Mouse (Mus musculus): ENCODE data around the gene Nav3.

Nav3 gene

DNA sequence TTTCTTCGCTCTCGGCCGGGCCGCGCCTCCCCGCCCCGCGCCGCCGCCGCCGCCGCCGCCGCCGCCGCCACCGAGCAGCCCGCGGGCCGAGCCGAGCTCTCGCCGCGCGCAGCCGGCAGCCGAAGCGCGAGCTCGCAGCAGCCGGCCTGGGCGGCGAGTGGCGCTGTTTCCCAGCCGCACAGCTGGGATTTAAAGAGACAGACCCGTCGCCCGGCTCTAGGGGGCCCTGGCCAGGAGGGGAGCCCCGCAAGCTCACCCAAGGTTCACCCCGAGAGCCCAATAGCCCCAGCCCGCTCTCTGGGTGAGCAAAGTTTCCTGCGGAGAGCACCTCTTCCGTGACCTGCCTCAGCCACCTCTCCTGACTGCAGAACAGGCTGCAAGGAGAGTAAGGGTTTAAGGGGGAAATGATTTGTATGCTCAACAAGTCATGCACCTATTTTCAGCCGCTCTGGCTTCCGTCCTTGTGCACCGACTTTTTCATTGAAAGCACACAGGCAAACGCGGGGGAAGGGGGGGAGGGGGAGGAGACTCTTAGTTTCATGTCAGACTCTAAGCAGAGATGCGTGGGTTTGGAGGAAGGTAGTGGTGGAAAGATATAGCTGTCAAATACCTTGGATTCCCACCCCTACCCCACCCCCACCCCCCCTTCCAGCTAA is at the start of gene Nav3:
TSS of gene Nav3 (minus strand) at position 367 of the 656 bp plus-strand sequence.
- DNase-seq (ENCODE audit: low read depth, low spot score): peak; percentile 43

DNA sequence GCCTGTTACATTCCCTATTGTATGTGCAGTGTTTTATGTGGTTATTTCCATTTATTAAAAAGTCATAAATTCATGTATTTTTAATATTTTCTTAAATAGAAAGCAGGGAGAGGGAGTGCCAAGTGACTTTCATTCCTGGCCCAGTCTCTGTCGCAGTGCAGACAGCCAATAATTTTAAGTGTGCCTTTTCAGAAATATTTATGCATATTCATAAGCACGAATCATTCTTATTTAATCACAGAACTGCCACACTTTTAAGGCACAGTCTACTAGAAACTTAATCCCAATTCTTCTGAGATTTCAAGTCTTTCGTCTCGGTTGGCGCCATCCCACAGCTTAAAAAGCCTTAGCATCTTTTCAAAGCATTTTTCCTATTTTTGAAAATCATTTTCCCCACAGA is 29.3 kb upstream of the Nav3 start:
- no peak for DNase-seq (ENCODE audit: low read depth, low spot score)

DNA sequence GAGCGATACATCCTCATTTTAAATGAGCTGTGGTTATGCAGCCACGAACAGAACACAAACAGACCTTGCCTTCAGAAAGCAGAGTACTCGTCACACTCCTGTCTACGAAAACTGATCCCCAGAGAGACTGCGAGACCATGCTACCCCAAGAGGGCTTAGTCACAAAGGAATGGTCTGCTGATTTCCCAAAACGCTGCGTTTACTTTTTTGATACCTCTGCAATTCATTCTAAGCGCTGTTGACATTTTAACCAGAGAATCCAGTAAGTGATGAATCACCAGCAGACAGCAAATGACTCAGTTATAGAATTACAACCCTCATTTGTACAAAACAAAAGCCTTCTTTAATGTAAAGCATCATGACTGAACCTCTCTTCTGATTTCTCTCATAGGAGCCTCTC is 28.8 kb upstream of the Nav3 start:
- DNase-seq (ENCODE audit: low read depth, low spot score): no peak

DNA sequence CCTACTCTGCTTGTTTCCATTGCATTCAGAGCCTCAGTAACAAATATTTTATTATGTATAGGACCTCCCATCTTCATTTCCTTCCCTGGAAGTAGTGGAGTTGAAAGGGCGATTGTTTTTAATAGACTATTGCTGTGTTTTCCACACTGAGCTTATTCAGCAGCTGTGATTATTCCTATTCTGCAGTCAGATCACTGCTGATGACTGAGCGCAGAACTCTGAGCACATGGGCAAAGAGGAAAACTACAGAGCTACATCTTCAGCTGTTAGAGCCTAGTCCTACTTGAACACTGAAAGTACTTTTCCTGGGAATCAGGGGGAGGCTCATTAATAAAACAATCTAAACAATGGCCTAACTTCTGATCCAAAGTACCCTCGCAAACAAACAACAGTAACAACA is 23.2 kb upstream of the Nav3 start:
- DNase-seq (ENCODE audit: low read depth, low spot score): no peak

DNA sequence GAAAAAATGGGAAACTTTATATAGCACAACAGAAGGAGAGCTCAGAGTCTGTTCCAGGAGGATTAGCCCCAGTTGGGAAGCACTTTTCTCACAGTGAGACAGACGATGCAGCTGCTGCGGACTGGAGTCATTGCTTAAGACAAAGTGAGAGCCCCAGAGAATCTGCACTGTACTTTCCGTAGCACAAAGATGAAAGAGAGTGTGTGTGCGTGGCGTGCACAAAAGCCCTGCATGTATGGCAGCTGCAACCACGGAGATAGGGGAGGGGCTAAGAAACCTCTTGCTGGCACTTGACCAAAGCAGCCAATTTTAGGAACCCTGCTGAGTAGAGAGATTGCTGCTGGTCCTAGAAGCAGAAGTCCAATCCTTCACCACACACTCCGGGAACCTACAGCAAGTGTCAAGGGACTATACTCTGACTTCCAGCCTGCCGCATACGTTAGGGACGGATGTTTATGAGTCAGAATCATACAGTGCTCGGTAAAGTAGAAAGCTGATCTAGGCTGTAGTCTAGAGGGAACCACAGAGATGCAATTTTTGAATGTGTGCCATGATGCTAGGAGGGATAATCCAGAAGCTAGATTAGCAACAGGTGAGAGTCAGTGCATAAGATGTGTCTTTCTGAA is 21.8 kb upstream of the Nav3 start:
- DNase-seq (ENCODE audit: low read depth, low spot score): no peak

DNA sequence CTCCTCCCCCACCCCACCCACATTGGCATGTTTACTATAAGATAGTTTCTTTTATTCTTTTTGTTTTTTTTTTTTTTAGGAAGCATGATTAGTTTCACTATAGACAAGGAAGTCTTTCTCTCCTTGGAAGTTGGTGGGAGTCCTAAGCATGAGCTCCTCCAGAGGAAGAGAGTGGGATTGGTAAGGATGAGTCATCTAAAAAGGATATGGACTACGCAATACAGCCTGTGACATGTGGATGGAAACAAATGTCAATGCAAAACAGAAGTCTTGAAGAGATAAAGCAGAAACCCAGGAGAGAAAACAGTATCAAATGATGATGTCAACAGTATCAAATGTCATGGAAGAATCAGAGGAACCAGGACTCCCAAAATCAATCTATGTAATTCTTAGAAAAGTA is 18.1 kb upstream of the Nav3 start:
- no peak for DNase-seq (ENCODE audit: low read depth, low spot score)

DNA sequence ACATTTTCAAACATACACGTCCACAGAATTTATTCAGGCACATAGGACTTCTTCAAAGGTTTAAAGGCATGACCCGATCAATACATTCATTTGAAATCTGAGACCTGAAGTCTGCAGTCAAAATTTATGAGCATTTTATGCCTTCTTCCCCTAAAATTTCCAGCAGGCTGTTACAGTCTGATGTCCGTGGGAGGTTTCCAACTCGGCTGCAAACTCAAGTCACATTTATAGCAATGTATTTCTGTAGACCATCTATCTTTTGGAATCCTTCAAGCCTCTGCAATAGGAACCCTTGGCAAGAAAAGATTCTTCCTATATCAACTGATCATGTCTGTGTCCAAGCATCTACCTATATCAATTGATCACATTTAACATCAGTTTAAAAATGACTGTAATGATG is 13.4 kb upstream of the Nav3 start:
- DNase-seq (ENCODE audit: low read depth, low spot score): no peak

DNA sequence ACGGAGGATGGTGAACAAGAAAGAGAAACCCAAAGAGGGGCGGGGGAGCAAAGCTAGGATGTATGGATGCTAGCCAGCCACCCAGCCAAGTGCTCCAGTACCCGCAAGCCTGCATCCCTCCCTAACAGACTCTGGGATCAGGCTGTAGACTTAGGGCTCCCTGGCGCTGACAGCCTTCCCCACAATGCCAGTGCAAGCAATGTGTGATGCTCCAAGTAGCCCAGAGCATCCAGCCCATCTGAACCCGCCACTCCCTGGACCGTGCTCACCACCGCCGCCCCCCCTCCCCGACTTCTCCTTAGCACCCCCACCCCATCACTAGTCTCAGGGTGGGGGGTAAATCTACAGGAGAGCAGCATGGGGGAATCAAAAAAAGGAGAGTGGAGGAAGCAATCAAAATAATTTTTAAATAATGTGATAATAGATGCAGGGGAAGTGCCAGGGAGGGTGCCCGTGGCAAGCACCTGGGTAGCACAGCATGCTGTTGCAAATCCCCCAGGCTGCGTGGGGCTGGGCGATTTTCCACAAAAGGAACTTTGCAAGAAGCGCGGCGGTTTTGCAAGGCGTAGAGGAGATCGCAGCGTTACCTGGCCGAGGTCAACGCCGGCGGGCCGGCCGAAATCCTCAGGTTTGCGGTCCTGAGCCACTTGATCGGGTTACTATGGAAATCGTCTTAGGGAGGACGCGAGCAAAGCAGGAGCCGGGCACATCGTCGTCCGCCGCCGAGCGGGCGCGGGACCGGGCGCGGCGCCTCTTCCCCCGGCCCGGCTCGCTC is 754 bp downstream of the Nav3 start:
- DNase-seq (ENCODE audit: low read depth, low spot score): peak; percentile 37

DNA sequence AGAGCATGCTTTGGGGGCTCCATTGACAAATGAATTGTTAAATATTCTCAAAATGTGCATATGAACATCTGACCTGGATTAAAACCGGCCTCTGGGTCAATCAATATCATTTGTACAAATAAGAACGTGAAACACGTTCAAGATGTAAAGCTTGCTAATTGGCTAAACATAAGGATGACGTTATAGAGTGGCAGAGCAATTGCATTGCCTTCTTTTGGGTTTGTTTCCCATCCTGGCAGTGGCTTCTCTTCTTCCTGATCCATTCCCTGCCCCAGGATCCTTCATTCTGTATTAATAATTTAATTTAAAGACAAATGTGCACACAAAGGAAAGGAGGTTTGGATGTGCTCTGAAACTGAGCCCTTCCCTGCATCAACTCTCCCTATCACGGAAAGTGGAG is 2.4 kb downstream of the Nav3 start:
- DNase-seq (ENCODE audit: low read depth, low spot score): no peak

DNA sequence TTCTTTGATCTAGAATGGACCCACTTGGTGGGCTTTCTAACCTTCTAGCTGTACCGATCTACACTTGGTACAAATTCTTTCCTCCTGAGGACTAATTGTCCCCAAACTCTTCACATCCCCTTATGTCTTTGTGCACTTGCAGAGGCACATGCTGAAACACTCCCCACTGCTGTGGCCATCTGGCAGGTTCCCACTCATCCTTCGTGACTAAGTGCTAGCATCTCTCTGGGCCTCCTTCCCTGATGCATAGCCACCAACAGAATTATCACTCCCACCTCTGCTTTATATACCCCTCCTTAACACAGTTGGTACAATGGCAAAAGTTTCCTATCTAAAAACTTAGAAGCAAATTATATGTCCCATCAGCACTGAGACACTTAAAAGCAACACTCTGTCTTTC is 15.6 kb downstream of the Nav3 start:
- DNase-seq (ENCODE audit: low read depth, low spot score): no peak

DNA sequence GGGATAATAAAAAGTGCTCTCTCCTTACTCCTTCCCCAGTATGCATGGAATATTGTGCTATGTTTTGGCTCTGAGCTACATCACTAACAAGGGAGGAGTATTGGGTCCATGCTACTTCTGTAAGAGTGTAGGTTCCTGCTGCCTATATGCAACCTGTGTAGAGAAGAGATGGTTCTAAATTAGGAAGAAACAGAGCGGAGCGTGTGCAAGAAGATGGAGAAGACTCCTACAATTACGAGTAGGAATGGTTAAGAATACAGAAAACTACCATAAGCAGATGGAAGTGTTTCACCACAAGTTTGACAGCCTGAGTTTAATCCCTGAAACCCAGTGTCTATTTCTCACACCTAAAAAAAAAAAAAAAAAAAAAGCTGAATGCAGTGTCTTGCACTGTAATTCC is 24.9 kb downstream of the Nav3 start:
- DNase-seq (ENCODE audit: low read depth, low spot score): no peak

DNA sequence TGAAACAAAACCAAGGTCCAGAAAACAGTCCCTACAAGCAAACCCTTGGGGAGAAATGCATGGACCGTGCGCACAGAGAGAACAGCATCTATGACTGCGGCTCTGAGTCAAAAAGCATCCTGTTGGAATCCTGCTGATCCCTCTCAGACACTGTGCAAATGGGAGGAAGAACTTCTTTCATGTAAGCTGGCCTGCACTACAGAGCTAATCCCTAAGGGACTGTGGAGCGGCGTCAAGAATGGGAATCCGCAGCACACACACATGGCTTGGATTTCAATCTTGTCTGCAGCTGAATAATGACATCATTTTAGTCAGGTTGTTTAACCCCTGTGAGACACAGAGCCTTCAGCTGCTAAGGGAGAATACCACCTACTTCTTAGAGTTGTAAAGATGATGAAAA is 26.4 kb downstream of the Nav3 start:
- DNase-seq (ENCODE audit: low read depth, low spot score): no peak

DNA sequence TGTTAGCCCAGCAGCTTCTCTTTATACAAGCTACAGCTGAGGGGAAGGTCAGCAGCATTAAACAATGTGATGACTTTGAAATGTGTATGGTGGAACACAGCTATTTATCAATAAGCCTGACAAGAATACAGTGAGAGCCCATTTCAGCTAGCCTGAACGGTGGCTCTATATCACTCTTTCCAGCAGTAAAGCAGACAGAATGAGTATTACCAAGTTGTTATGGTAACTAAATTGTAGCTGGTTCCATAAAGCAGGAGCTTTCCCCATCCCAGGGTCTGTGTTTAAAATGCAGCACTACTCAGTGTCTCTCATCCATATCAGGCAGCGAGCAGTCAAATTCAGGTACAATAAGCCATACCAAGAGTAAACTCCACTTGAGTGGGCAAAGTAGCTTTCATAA is 27.0 kb downstream of the Nav3 start:
- no peak for DNase-seq (ENCODE audit: low read depth, low spot score)

DNA sequence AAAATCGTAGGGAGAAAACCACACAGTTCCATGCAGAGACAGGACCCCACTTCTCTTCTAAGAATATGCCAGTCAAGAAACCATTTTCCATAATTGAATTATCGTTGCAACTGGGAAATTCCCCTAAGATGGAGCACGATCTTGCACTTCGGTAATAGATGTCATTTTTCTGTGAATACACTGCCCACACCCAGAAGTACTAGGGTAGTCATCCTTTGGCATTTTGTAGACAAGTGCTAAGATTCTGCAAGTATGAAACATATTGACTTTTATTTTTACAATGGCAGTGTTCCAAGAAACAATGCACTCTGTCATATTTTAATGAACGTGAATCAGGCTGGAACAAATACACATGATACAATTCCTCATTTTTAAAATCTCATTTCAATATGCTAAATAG is 34.5 kb downstream of the Nav3 start:
- DNase-seq (ENCODE audit: low read depth, low spot score): no peak

DNA sequence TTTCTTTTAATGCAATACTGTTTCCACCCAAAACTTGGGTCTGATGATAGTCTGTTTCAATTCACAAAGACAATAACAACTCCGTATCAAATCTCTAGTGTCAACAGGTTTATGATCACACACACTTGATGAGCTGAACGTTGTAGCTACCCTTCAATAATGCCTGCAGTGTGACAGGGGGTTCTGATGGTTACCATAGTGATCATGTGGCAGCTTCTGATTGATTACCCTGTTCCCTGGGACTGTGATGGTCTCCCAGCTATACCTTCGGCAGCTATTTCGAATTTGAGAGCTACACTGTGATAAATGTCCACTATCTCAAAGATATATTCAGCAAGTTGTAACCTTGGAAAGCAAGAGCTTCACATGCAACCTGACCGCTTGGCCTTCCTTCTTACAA is 39.0 kb downstream of the Nav3 start:
- no peak for DNase-seq (ENCODE audit: low read depth, low spot score)

DNA sequence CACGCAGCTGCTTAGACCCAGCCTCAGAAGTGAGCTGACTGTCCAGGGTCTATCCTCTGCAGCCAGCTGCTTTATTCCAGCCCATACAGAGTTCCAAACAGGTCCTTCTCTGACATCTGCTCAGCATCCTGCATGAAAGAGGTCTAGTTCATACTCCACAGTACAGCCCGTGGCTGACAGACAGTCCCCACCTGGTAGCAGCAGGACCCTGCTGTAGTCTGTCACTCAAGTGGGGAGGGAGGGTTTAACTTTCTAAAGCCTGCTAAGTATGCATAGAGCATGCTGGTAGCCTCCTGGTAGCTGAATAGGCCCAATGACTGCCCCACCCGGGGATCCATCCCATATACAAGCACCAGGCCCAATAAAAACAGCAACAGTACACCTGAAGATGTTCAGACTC is 40.4 kb downstream of the Nav3 start:
- no peak for DNase-seq (ENCODE audit: low read depth, low spot score)

DNA sequence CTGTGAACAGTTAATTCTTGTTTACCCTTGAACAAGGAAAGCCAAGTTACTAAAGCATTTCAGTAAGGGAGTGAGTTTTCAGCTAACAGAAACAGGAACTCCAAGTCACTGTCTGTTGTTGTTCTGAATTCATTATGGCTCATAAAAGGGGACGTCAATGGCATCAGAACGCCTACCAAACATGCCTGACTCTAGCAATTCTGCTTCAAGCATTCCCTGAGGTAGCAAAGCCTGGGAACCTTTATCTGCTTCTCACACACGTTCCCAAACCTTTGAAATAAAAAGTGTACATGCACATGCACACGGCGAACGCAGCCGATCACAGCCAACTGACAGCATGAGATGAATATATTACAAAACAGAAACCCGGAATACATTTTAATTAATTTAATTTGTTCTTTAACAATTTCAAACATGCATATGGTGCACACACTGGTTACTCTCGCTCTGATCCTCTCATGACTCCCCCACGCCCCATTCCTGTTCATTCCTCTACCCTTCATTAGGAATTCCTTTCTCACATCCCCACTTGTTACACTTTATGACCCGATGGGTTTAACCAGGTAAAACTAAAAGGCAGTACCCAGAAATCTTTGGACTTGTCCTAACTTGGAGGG is 42.6 kb downstream of the Nav3 start:
- no peak for DNase-seq (ENCODE audit: low read depth, low spot score)

DNA sequence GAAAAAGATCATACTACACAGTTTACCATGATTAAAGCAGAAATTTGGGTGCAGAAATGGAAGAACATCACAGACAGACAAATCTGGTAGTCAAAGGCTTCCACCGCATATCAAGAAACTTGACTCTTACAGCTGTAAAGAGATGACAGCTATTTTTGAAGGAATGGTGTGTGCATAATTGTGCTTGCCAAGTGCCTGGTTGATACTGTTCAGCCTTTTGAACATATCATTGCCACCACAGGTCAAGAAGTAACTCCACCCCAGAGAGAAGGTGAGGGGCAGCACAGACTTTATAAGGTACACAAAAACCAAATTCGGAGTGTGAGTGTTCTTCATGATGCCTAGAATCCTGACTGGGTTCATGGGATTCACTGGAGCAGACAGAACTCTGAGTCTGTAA is 53.1 kb downstream of the Nav3 start:
- DNase-seq (ENCODE audit: low read depth, low spot score): no peak

DNA sequence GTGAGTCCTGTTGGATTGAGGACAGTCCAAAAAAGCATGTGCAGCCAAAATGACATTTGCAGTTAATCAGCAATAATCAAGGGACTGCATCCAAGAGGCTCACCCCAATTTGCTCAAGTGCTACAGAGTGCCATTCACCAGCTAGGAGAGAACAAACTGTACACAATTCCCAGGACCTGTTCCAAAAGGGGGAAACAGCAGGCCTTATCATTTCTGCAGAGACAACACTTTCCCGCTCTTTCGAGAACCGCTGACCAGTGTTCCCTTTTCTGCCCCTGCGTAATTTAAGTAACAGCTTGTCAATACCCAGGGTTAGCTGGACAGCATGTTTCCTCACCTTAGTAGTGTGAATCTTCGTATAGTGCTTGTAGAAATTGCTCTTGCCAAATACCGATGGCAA is 55.4 kb downstream of the Nav3 start:
- no peak for DNase-seq (ENCODE audit: low read depth, low spot score)

DNA sequence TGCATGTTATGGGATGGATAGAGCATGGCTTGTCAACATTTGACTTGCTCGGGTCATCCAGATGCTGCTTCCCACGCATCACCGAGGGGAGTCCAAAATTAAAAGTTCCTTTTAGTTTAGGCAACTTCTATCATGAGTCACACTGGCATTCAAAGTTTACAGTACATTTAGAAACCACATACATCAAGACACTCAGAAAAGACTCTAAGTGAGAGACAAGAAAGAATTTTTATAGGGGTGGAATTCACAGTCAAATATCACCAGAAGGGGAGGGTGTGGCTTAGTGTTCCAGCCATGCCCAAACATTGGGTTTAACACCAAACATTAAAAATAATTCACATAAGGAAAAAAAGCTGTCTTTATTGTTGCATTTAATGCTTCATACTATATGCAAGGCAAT is 57.4 kb downstream of the Nav3 start:
- DNase-seq (ENCODE audit: low read depth, low spot score): no peak

DNA sequence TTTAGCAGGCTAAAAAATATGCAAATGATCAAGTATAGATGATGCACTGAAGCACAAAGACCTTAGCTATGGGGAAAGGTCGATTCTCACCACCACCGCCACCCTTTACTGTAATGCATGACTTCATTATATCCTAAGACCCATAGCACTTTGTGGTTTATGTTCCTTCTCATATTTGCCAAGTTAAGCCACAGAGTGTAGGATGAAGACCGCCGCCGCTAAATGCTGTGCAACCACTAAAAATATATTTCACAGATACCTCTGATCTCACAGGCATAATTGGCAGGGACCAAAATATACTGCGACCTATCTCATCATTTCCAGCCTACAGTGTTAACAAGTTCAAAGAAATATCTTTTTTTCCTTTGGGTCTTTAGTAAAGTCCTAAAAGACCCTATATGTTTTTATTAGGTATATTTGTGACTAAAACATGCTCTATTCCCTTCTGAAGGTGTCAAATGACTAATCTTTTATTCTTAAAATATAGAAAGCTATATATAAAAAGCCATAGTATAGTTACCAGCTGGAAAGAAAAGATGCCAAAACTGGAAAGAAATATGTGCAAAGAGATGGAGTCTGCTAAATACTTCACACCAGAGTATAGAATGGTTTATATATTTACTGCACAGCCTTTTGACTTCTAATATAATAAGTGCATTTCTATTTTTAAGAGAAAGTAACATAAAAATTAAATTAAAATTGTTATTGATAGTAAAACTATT is 69.4 kb downstream of the Nav3 start:
- DNase-seq (ENCODE audit: low read depth, low spot score): no peak
